In genomic region chr15:89000367-89000766, GRCm38 (mm10) we compare ENCODE assay signal across 12 mouse cellular contexts. TPM values are rescaled to one million over a fixed set of nuclear protein-coding genes. Genes with fewer than 3 reads are reported as not detected.
"Had no signal": no experiment of that assay in that cellular context is flagged by ENCODE, and none has a peak within 500 bp of the region (broad histone marks: within the 10 kb centered on the region; RNA-seq: fewer than 3 reads in every experiment).

No protein-coding gene starts in this region.

- H3K27me3 ChIP-seq: neural tube, embryonic 13.5 days; neural tube, embryonic 15.5 days; stomach, embryonic 15.5 days had no signal

- H3K4me3 ChIP-seq: neural tube, embryonic 13.5 days; neural tube, embryonic 15.5 days; stomach, embryonic 15.5 days had no signal

- H3K4me2 ChIP-seq: neural tube, embryonic 13.5 days; neural tube, embryonic 15.5 days; stomach, embryonic 15.5 days had no signal

- H3K36me3 ChIP-seq: neural tube, embryonic 13.5 days; neural tube, embryonic 15.5 days; stomach, embryonic 15.5 days had no signal

RNA-seq across cellular contexts. Expression of gene Mov10l1, which starts 17.7 kb away (rescaled TPM):
- total RNA-seq: neutrophil, adult 5-6 weeks had no signal
- polyA plus RNA-seq: neural tube, embryonic 14.5 days; neural tube, embryonic 15.5 days; small intestine, adult 2 months; spleen, adult 2 months; stomach, embryonic 14.5 days; stomach, embryonic 16.5 days; stomach, postnatal 0 days had no signal

RNA-seq across cellular contexts. Expression of gene Mlc1, which starts 21.6 kb away (rescaled TPM):
- total RNA-seq: neutrophil, adult 5-6 weeks had no signal
- polyA plus RNA-seq: stomach, embryonic 14.5 days; stomach, embryonic 16.5 days; stomach, postnatal 0 days had no signal

RNA-seq across cellular contexts. Expression of gene Ttll8, which starts 46.1 kb away (rescaled TPM):
- total RNA-seq: neutrophil, adult 5-6 weeks had no signal
- polyA plus RNA-seq: neural tube, embryonic 13.5 days; small intestine, adult 2 months; spleen, adult 2 months; stomach, embryonic 14.5 days; stomach, embryonic 15.5 days; stomach, embryonic 16.5 days; stomach, postnatal 0 days; thymus, postnatal 0 days; urinary bladder, adult 2 months had no signal

RNA-seq across cellular contexts. Expression of gene Panx2, which starts 59.2 kb away (rescaled TPM):
- total RNA-seq: neutrophil, adult 5-6 weeks had no signal
- polyA plus RNA-seq: spleen, adult 2 months had no signal
